Mouse (Mus musculus): Measurements from ENCODE around the gene Trpv5.
A peak's percentile ranks its signal among the peaks of the same experiment; 100 is the strongest.

The Trpv5 gene

DNA sequence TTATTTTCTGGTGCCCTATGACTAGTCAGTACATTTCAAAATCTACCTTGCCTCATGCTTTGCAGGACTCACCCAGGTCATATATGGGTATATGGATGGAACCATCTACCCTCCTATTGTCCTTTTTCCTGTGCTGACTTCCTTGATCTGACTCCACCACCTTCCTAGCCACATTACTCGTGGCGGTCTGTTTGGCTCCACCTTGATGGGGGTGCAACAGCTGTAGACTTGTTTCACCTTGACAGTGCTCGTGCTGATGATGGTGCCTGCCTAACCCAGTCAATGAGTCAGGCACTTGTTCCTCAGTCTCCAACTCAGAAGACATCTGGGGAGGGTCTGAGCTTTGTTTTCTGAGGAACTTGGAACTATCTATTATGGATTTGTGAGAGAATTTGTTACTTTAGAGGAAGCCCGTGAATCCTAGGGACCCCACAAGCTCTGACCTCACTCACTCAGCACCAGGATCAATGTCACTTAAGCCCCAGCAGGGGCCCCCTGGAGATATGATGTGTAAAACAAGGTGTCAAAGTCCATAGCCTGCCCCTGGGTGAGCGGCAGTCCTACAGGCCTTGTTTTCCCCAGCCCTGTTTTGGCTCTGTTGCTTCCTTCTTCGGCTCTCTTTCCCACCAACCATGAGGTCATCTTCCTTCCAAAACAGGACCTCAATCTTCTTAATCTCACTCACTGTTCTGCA is 39.2 kb downstream of the Trpv5 start:
- DNase-seq (ENCODE audit: low read depth, low spot score), result no peak

DNA sequence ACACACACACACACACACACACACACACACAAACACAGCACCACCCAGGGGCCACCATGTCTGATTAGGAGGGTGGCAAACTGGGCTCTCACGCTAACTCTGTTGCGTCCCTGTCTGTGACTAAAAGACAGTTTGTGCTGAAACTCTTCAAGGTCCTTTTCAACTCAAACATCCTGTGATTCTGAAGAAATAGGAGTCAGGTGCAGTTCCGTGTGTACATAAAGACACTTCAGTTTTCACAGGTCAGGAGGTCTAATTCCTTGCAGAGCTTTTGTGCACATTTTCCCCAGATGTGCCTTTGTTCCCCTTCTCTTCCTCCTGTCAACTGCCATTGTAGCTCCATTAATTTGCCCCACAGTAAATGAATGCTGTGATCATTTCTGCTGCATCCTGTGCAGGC is 40.1 kb downstream of the Trpv5 start:
- no peak for DNase-seq (ENCODE audit: low read depth, low spot score)

DNA sequence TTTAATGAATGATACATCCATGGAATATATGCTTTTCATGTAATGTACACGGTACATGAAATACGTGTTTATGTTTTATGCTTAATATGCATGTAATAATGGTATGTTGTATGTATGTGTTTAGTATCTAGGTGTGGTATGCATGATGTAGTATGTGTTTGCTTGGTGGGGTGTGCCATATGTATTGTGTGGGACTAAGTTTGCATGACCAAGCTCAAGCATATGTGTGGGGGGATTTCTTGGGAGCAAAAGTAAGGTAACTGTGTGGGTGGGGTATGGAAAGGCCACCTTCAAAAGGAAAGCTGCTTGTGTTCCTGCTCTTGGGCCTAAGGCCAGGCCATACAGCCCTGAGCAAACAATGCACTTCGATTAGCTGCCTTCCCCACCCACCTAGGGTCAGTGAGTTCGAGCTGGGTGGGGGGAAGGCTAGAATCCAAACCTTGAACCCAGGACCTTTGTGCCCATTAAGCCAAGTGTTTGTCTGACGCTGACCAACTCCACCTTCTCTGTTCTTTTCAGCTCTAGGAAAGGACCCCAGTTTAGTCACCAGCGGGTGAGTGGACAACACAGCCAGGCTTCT is 42.6 kb downstream of the Trpv5 start:
- no peak for DNase-seq (ENCODE audit: low read depth, low spot score)

DNA sequence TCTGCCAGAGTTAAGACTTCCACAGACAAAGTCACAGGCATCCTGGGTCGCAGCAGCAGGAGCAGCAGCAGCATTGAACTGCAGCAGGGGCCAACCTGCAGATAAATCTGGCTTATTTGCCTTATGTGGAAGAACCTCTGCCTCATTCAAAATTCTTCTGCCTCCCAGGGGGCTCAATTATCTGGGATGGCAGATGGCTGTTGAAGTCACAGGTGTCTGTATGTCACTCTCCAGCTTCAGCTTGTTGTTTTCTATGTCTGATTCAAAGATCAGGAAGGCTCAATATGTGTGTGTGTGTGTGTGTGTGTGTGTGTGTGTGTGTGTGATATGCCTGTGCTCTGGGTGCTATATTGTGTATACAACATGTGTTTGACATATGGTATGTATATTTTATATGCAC is 43.2 kb downstream of the Trpv5 start:
- DNase-seq (ENCODE audit: low read depth, low spot score), result no peak

DNA sequence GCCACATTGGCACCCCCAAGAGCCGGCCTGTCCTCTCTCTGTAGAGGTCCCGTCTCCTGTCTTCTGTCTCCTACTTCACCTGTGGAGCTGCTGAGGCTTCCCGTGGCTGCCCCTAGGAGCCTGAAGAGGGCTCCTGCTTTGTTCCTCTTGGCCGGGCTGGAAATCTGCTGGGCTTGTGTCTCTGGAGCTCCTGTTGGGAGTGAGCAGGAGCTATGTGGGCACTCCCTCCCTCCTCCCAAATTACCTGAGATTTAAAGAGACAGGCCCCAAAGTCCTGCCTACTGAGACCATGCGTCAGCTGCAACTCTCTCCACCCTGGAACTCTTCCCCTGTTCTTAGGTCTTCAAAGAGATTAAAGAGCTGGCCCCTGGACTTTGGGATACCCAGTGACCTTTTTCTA is 44.4 kb downstream of the Trpv5 start, which contains the start of gene Trpv6:
TSS of gene Trpv6 (minus strand) at position 228 of the 400 bp plus-strand sequence.
- no peak for DNase-seq (ENCODE audit: low read depth, low spot score)

DNA sequence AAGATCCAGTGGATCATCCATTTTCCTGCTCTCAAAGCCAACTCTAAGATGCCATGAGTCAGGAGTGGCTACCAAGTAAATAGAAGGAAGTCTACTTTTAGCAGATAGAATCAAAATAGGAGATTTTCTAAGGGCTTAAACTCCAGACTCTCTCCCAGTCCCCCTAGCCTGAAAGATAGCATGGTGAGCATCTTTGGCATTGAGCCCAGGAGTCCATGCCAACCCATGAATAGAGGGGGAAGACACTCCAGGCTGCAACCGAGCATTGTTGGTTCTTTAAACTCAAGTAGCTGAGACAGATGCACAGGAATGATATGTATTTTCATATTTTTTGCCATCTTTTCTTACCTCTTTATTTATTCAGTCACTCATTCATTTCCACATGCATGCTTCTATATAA is 45.4 kb downstream of the Trpv5 start:
- no peak for DNase-seq (ENCODE audit: low read depth, low spot score)

DNA sequence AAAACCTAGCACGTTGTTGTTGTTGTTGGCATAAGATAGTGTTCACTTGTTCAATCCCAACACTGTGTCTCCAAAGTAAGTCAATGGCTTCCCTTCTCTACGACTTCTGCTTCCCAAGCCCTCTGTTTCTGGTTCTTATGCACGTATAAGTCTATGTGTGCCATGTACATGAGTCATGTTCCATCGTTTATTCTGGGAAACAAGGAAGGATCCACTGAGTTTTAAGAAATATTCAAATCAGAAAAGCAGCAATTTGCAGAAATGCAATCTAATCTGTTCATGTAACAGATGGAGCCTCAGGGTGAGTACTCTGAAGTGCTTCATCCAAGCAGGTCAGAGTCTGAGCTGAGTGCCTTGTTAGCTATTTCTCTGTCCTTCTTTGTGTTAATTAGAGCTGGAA is 49.0 kb downstream of the Trpv5 start:
- DNase-seq (ENCODE audit: low read depth, low spot score), result no peak

DNA sequence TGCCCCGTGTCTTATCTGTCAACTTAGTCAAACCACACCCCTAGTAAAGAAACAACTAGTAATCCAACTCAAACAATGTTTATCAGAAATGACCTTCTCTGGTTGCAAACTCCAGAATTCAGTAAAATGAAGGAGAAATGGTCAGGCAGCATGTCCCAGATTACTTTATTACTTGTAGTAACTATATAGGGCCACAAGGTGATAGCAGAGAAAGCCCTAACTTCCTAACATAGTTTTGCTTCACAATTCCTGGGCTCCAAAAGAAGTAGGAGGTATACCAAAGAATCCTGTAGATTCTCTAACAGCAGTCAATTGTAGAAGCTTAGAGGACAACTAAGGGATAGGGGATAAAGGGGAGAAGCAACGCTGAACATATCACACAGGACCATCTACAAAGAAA is 49.8 kb downstream of the Trpv5 start:
- no peak for DNase-seq (ENCODE audit: low read depth, low spot score)

DNA sequence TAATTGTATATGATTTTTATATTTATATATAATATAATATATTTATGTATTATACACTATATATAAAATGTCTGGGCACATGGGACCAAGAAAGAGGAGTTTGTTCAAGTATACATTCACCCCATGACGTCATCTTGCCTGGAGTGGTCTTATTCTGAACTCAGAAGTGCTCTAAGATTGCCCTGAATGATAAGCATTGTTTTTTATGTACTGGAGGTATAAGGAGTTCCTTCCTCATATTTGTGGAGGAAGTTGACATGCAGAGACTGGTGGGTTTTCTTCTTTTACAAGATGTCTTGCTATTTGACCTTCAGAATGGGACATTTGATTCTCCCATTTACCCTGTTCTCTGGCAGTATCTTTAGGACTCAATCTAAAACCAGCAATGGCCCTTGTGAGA is 52.4 kb downstream of the Trpv5 start:
- DNase-seq (ENCODE audit: low read depth, low spot score), result no peak

DNA sequence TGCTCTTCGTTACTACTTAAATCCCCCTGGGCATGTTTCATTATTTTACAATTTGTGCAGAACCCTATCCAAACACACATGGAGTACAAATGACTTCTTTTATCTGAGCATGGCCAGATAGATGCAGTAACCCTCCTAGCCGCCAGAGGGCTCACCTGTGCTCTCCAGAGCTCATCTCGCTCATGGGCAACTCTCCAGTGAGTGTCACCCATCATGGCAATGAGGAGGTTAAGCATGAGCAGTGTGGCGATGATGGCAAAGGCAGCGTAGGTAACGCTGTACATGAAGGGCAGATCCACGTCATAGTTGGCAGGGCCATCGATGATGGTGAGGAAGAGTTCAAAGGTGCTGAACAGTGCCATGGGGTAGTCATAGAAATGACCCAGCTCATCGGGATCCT is 57.9 kb downstream of the Trpv5 start:
- DNase-seq (ENCODE audit: low read depth, low spot score), result no peak

DNA sequence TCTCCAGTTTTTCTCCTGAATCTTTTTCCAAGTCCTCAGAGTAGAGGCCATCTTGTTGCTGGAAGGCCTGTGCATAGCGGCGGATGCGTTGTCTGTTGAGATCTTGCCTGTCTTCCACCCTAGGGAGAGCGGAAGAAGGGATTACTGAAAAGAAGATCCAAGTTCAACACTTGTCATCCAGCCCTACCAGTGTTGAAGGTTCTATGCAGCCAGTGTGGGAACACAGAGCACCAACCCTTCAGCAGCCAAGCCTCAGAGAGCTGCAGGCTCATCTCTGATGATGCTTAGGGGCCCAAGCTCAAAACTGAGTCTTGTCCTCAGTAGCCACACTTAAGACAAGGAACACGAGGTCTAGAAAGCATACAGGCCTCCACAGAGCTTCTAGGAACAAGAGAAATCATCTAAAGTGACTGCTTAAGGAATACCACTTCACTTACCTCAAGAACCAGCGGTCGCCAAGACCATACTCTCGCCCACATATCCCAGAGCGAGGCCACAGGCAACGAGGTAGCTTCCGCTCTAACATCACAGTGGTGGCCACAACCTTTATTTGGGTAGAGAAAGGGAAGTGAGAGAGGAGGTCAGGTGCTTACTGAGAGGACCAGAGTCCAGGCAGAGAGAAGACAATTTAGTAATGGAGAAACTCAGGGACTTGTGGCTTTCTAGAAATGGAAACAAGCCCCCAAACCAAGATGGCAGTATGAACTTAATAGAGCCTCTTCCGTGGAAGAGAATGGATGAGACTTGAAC is 59.2 kb downstream of the Trpv5 start:
- no peak for DNase-seq (ENCODE audit: low read depth, low spot score)

DNA sequence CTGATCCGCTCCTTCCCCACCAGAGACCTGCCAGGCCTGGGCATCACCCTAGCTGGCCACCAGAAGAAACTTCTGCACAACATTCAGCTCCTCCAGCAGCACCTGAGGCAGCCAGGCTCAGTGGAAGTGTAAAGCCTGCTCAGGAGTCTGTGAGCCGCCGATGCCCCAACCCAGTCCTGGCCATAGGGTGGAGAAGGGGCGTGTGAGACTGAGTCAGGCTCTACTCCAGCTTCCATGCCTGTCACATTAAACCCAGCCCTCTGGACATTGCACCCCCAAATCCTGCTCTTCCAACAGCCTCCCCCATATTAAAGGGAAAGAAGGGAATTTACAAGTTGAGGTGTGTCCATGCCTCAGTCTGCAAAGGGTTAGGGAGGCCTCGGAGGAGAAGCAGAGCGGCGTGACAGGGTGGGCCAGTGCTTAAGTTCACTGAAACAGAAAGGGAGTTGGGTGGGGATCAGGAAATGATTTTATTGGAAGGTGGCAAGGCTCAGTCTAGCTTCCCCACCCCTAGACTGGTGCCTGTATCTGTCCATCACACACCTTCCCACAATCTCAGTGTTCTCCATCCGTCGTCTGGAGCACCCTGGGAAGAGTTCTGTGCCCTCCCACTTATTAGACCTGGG is 60.3 kb downstream of the Trpv5 start:
- no peak for DNase-seq (ENCODE audit: low read depth, low spot score)

DNA sequence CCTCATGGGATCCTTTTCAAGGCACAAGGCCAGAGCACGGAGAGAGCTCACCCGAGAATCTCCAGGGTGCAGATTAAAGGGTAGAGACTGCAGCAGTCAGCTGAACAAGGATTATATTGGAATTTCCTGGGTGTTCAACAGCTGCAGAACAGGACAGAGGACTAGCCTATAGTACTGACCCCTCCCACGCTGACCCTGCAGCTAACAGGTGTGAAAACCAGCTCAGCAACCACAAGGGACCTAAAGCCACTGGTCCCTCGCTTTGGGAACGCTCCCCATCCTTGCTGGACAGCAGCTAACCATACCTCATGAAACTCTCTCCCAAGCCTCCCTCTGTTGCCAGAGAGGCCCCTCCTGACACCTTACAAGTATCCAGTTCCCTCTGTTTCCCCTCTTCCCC is 72.9 kb downstream of the Trpv5 start:
- DNase-seq (ENCODE audit: low read depth, low spot score), result no peak

DNA sequence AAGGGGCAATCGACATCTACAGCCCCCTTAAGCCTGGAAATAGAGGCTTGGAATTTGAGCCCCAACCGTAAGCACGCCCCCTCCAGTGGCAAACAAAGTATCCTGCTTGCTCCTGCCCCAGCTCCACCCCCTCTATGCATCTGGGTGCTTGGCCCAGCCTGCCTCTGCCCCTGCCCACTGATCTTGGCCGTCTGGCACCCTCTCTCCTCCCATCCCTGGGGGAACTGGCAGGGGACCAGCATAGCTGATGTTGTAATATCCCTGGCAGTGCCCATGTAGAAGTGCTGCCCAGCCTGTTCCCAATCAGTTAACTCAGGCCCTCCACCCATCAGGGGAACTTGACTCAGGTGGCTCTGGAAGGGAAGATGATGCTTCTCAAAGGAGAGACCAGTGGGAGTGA is 74.4 kb downstream of the Trpv5 start:
- DNase-seq (ENCODE audit: low read depth, low spot score), result no peak

DNA sequence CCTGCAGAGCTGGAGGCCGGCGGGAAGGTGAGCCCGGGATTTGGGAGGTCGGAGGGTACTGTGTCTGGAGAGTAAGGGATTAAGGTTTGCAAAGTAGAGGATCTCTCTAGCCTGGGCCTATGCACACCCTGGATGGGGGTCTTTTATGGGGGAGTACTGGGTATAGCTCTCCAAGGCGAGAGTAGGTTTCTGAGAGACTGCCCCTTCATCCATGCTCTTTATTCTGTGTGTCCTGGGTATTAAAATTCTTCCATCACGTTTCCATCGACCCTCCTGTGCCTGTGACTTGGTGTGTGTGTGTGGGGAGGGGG is 74.8 kb downstream of the Trpv5 start:
- DNase-seq (ENCODE audit: low read depth, low spot score), result no peak

DNA sequence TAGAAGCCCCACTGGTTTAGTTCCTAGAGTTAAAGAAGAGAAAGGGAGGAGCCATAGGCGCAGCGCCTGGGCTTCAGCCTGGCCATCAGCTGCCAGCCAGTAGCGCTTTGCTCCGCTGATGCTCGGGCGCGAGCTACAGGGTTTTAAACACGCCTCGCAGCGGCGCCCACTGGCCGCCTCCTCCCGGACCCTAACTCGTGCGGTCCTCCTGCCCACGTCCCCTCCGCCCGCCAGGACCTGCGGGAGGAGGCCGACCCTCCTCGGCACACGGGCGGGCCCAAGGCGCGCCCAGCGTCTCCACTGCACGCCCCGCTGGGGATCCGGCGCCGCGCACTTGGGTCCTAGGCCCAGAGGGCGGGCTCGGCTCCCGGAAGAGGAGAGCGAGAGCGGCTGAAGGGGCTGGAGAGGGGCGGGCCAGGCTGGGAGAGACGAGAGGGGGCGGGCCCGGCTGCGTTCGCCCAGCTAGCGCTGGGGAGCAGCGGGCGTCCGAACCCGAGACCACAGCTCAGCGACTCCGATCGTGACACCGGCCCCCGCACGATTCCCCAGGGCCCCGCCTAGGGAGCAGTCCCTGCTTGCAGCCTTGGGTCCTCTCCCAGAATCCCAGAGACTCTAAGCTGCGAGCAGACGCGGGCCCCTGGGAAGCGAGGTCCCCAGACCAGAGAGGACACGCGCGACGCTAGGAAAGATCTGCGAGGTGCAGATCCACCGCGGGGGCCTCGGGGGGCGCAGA is 75.3 kb downstream of the Trpv5 start, which contains the start of gene Ephb6:
TSS of gene Ephb6 (plus strand) at position 422 of the 733 bp plus-strand sequence.
- peak; percentile 62 for DNase-seq (ENCODE audit: low read depth, low spot score)

DNA sequence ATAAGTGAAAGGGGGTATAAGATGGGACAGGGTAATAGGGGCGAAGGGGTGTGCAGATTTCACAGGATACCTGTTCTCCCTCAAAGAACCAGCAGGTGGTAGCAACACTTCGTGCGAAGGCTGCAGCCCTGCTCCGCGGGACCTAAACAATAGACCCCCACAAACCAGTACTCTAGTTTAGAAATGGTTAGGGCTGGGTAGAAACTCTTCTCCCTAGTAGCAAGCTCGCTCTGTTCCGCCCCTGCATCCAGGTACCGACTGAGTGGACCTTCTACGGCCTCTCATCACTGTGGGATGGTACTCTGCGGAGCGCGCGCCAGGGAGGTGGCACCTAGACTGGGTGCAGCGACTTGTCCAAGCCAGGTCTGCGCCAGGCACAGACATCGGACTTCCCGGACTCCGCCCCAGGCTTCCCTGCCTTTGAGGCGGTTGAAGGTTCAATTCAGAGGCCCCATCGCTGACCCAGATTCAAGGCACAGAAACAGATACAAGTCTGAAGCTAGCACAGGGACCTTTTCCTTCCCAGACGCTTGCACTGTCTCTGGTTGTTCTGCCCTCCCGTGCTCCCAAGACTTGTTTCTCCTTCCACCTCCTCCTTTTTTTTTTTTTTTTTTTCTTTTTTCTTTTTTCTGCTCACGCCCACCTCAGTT is 76.0 kb downstream of the Trpv5 start:
- peak; percentile 51 for DNase-seq (ENCODE audit: low read depth, low spot score)

All from brain, embryonic 18.5 days (tissue).